Mouse (Mus musculus) forebrain, embryonic 16.5 days (tissue): ENCODE results near the gene Hist1h2ag. TPM values are rescaled to one million over a fixed set of nuclear protein-coding genes. Genes with fewer than 3 reads are reported as not detected.
"Not testable (repeated sequence)": the region's sequence is repeated elsewhere in the genome, so short reads cannot be mapped to it uniquely, and the experiment has no call there.

Source experiments
- ATAC-seq: fragments of 200-750 bp; cut with Nextera tagmentation; 2 replicates; pipeline ENCODE4 v1.8.0; 2017; ENCODE audit warnings: mild to moderate bottlenecking, moderate library complexity
- H3K27ac ChIP-seq: fragments of 300-500 bp; sonication (generic); 2 replicates; pipeline ENCODE4 v1.5.1; 2014; ENCODE audit warnings: low read length, control low read depth
- H3K27me3 ChIP-seq: fragments of 300-500 bp; sonication (generic); replicated peaks from 2 replicates; pipeline ENCODE4 v1.6.1; 2014; ENCODE audit warnings: low read length; ENCODE audit not compliant: control insufficient read depth, insufficient read depth
- H3K36me3 ChIP-seq: fragments of 300-500 bp; sonication (generic); 2 replicates; pipeline ENCODE4 v1.6.1; 2014; ENCODE audit not compliant: control insufficient read depth, insufficient read depth
- H3K4me1 ChIP-seq: fragments of 300-500 bp; sonication (generic); replicated peaks from 2 replicates; pipeline ENCODE4 v1.6.1; 2014; ENCODE audit warnings: low read length; ENCODE audit not compliant: control insufficient read depth, insufficient read depth
- H3K4me2 ChIP-seq: fragments of 300-500 bp; sonication (generic); 2 replicates; pipeline ENCODE4 v1.6.1; 2014; ENCODE audit warnings: mild to moderate bottlenecking, low read length, control low read depth
- H3K4me3 ChIP-seq: fragments of 300-500 bp; sonication (generic); replicated peaks from 2 replicates; pipeline ENCODE4 v1.5.1; 2014; ENCODE audit warnings: mild to moderate bottlenecking, low read length, control low read depth
- H3K9ac ChIP-seq: fragments of 300-500 bp; sonication (generic); replicated peaks from 2 replicates; pipeline ENCODE4 v1.6.1; 2014; ENCODE audit warnings: low read depth, low read length, control low read depth
- H3K9me3 ChIP-seq: fragments of 300-500 bp; sonication (generic); 2 replicates; pipeline ENCODE4 v1.6.1; 2016; ENCODE audit warnings: low read length; ENCODE audit not compliant: control insufficient read depth
- WGBS: fragments of 180-500 bp; shearing (Covaris S2); extraction: QIAGEN DNeasy Blood & Tissue Kit; methylation state at CpG from one replicate; pipeline ENCODE4 v1.1.7; 2014; 5-methylcytosine and 5-hydroxymethylcytosine counted together
- polyA plus RNA-seq: library from polyadenylated mRNA; unstranded; fragments of >200 nt; fragmentation: Nextera tagmentation; extraction: Ambion mirVana; gene quantifications from 2 replicates; pipeline ENCODE4 v1.2.1, GENCODE M21; 2015

The Hist1h2ag gene
- polyA plus RNA-seq, result 8.5 and 13.4 TPM in 2 replicates

DNA sequence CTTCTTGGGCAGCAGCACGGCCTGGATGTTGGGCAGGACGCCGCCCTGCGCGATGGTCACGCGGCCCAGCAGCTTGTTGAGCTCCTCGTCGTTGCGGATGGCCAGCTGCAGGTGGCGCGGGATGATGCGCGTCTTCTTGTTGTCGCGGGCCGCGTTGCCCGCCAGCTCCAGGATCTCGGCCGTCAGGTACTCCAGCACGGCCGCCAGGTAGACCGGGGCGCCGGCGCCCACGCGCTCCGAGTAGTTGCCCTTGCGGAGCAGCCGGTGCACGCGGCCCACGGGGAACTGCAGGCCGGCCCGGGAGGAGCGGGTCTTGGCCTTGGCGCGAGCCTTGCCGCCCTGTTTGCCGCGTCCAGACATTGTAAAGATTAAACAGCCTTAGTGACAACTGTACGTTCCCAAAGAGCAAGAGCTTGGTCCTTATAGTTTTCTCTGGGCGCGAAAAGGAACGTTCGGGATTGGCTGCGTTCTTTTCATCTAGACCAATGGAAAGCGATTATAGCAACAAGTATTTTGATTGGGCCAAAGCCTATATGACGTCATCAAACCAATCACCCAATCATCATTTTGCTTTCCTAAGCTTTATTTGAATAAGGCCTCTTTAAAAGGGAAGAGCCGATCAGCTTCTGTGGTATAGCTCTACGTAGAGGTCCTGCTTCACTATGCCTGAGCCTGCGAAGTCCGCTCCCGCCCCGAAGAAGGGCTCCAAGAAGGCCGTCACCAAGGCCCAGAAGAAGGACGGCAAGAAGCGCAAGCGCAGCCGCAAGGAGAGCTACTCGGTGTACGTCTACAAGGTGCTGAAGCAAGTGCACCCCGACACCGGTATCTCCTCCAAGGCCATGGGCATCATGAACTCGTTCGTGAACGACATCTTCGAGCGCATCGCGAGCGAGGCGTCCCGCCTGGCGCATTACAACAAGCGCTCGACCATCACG lies at the start of gene Hist1h2ag, which contains the start of gene Hist1h2bj:
TSS of gene Hist1h2ag (minus strand) at position 377 of the 935 bp plus-strand sequence.
TSS of gene Hist1h2bj (plus strand) at position 647 of the 935 bp plus-strand sequence.
- H3K27me3 ChIP-seq, H3K9me3 ChIP-seq, H3K36me3 ChIP-seq: not testable (repeated sequence)
- Histone ChIP-seq H3K4me1 (peaks cover 20% of the 10 kb centered on the region), H3K27ac (peak within 1 kb of the TSS; percentile 83), H3K4me3 (peak within 1 kb of the TSS; percentile 46), H3K9ac (peak within 1 kb of the TSS; percentile 49), H3K4me2 (peak within 1 kb of the TSS; percentile 72)
- peak; percentile 90 for ATAC-seq
- WGBS, result under 1% methylated on average over 39 of the region's 80 CpGs

- not testable (repeated sequence) for H3K27me3 ChIP-seq, H3K4me2 ChIP-seq, H3K27ac ChIP-seq, H3K9me3 ChIP-seq, ATAC-seq, H3K36me3 ChIP-seq, H3K4me3 ChIP-seq, H3K4me1 ChIP-seq, H3K9ac ChIP-seq
- 91% methylated on average over 1 of the region's 1 CpGs for WGBS
Observed at GRCm38 (mm10) chr13:22084140-22084539, 41.4 kb upstream of the Hist1h2ag start, which contains the start of gene Vmn1r188. Gene Vmn1r188 (plus strand): TSS chr13:22084440.

GRCm38 (mm10) chr13:22063468-22063867 lies 20.7 kb upstream of the Hist1h2ag start:
- H3K4me3 ChIP-seq, result no peak overlapping the region
- no peak for ATAC-seq
- no peaks in the 10 kb centered on the region for H3K36me3 ChIP-seq
- H3K4me2 ChIP-seq, result no peak overlapping the region
- no peaks in the 10 kb centered on the region for H3K4me1 ChIP-seq
- H3K9ac ChIP-seq, result no peak overlapping the region
- 0 out of 2 replicates have a peak, but pooled peaks cover 3% of the 10 kb centered on the region for H3K9me3 ChIP-seq
- H3K27ac ChIP-seq, result no peak overlapping the region
- no peaks in the 10 kb centered on the region for H3K27me3 ChIP-seq
- WGBS, result 69% methylated on average over 1 of the region's 1 CpGs

DNA sequence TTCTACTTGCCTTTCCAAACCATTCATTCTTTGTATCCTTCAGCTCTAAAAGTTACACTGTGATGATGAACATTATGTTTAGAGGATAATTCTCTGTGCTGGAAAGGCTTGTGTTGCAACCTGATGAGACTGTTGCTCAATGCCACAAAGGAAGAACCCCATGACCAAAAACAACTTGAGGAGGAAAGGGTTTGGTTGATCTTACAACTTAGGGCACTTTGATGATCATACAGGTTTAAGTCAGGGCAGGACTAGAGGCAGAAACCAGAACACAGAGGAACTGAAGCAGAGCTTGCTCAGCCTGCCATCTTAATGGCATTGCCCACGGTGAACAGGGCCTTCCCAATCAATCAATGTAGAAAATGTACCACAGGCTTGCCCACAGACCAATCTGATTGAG lies 18.7 kb upstream of the Hist1h2ag start:
- no peaks in the 10 kb centered on the region for H3K36me3 ChIP-seq
- H3K4me2 ChIP-seq, result no peak overlapping the region
- H3K4me1 ChIP-seq, result no peaks in the 10 kb centered on the region
- no peak overlapping the region for H3K4me3 ChIP-seq
- H3K27me3 ChIP-seq, result no peaks in the 10 kb centered on the region
- no peak overlapping the region for H3K9ac ChIP-seq
- 96% methylated on average over 1 of the region's 1 CpGs for WGBS
- no peak for ATAC-seq
- H3K27ac ChIP-seq, result no peak overlapping the region
- 0 out of 2 replicates have a peak, but pooled peaks cover 1% of the 10 kb centered on the region for H3K9me3 ChIP-seq

DNA sequence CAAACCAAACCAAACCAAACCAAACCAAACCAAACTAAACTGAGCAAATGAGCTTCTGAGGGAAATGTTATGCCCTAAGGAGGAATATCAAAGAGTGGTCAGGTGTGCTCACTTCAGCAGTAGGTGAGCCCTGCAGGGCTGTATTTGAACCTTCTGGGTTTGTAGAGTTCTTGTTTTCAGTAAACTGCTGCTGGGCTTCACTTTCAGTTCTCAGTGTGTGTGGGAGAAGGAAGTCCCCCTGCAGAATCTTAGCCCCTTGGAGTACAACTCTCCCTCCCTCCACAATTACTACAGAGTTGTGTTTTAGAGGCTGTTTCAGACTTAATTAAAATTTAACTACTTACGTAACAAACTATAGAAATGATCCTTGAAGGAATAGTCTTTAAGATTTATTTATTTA lies 11.0 kb upstream of the Hist1h2ag start:
- no peaks in the 10 kb centered on the region for H3K9me3 ChIP-seq
- H3K9ac ChIP-seq, result no peak overlapping the region
- no peaks in the 10 kb centered on the region for H3K36me3 ChIP-seq
- no peak overlapping the region for H3K27ac ChIP-seq
- H3K27me3 ChIP-seq, result no peaks in the 10 kb centered on the region
- no peak for ATAC-seq
- H3K4me3 ChIP-seq, result no peak overlapping the region
- WGBS, result 98% methylated on average over 1 of the region's 1 CpGs
- no peak overlapping the region for H3K4me2 ChIP-seq
- peaks cover 7% of the 10 kb centered on the region for H3K4me1 ChIP-seq

- Histone ChIP-seq H3K4me3 (peak overlapping the region; percentile 49), H3K36me3 (no peaks in the 10 kb centered on the region), H3K9ac (peak overlapping the region; percentile 58), H3K4me2 (peak overlapping the region; percentile 59), H3K4me1 (peaks cover 7% of the 10 kb centered on the region), H3K9me3 (no peaks in the 10 kb centered on the region), H3K27ac (peak overlapping the region; percentile 91), H3K27me3 (no peaks in the 10 kb centered on the region)
- peak; percentile 38; the same call in 1 of the 2 replicates for ATAC-seq
- 9% methylated on average over 5 of the region's 5 CpGs for WGBS
Observed at GRCm38 (mm10) chr13:22051523-22051859, 8.7 kb upstream of the Hist1h2ag start.

- peak; percentile 94 for ATAC-seq
- Histone ChIP-seq H3K4me3 (peak overlapping the region; percentile 49), H3K4me1 (peaks cover 7% of the 10 kb centered on the region), H3K4me2 (peak overlapping the region; percentile 59), H3K9ac (peak overlapping the region; percentile 58), H3K27ac (peak overlapping the region; percentile 91), H3K9me3 (no peaks in the 10 kb centered on the region), H3K27me3 (no peaks in the 10 kb centered on the region), H3K36me3 (no peaks in the 10 kb centered on the region)
- WGBS, result under 1% methylated on average over 52 of the region's 52 CpGs
Observed at GRCm38 (mm10) chr13:22050591-22051522, 8.1 kb upstream of the Hist1h2ag start.

DNA sequence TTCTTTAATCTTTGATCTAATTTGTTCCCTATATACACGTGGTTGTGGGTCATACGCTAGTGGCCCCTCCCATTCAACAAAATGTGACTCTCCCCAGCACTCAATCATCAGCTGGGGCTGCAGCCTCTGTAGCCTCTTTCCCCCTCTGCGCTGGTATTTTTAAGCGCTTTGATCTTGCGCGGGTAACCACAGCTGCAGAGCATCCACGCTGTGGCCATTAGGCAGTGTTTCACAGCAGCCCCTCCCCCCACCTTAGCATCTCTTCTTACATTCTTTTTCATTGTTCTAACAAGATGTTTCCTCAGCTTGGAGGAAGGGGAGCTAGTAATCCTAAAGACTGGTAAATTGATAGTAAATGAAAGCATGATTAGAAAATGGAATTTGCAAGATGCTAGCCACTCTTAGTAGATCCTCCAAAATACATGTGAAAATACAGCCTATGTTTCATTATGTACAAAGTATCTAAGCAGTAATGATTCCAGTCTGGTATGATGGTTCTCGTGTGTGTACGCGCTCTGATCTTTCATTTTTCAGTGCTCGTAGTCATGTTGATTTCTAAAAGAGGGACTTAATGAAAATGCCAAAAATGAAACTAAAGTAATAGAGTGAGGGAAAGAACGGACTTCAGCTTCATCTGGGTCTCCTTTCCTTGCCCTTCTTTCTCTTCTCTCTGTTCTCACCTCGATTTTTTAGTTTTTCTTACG lies 7.1 kb upstream of the Hist1h2ag start:
- Histone ChIP-seq H3K4me1 (peaks cover 7% of the 10 kb centered on the region), H3K4me2 (peak overlapping the region; percentile 59), H3K9ac (peak overlapping the region; percentile 58), H3K9me3 (no peaks in the 10 kb centered on the region), H3K27ac (peak overlapping the region; percentile 91), H3K4me3 (peak overlapping the region; percentile 49), H3K36me3 (no peaks in the 10 kb centered on the region), H3K27me3 (no peaks in the 10 kb centered on the region)
- ATAC-seq, result peak; percentile 31
- under 1% methylated on average over 14 of the region's 14 CpGs for WGBS
